8 mouse cellular contexts compared by ENCODE assay signal in genomic region chr4:119167663-119168062, GRCm38 (mm10). TPM values are rescaled to one million over a fixed set of nuclear protein-coding genes. Genes with fewer than 3 reads are reported as not detected.
A peak's percentile ranks its signal among the peaks of the same experiment; 100 is the strongest.
DNase-seq lines count a peak whose midpoint lies in the region; ATAC-seq and TF ChIP-seq lines count a peak whose summit lies in the region.

No protein-coding gene starts in this region.

- TF ChIP-seq POLR2A in kidney, adult 2 months (IDR thresholded peaks at IDR 0.05; ENCODE audit: low read depth, low read length) = no peak

- no peak for ATAC-seq in kidney, embryonic 14.5 days (ENCODE audit: low FRiP score, low TSS enrichment)
- ATAC-seq in limb, embryonic 11.5 days (ENCODE audit: insufficient number of reproducible peaks, low FRiP score, low TSS enrichment, low read depth) = no peak
- peak; percentile 81 for ATAC-seq in monocyte, adult 5-6 weeks (replicated peaks; ENCODE audit: insufficient number of reproducible peaks, low FRiP score, low TSS enrichment, poor library complexity, severe bottlenecking)
- ATAC-seq in stomach, embryonic 16.5 days (ENCODE audit: insufficient read depth, low FRiP score) = peak; percentile 50; the same call in 1 of the 2 replicates

- H3K9me3 ChIP-seq in kidney, embryonic 14.5 days (ENCODE audit: control insufficient read depth, low read length) = no peaks in the 10 kb centered on the region
- H3K9me3 ChIP-seq in limb, embryonic 11.5 days (ENCODE audit: control insufficient read depth, low read length) = no peaks in the 10 kb centered on the region
- no peaks in the 10 kb centered on the region for H3K9me3 ChIP-seq in stomach, embryonic 16.5 days (replicated peaks; ENCODE audit: control insufficient read depth, low read length)

- no peak overlapping the region for H3K27ac ChIP-seq in kidney, embryonic 14.5 days (ENCODE audit: low read depth, low read length)
- no peak overlapping the region for H3K27ac ChIP-seq in gastrocnemius, adult 2 months
- no peak overlapping the region for H3K27ac ChIP-seq in kidney, adult 2 months (ENCODE audit: insufficient read depth, low read depth, low read length)
- no peak overlapping the region for H3K27ac ChIP-seq in limb, embryonic 11.5 days (replicated peaks; ENCODE audit: low read depth, low read length)
- H3K27ac ChIP-seq in stomach, embryonic 16.5 days (ENCODE audit: low read length) = no peak overlapping the region

- H3K4me1 ChIP-seq in kidney, embryonic 14.5 days (ENCODE audit: control insufficient read depth, insufficient read depth, low read length) = no peaks in the 10 kb centered on the region
- peaks cover 2% of the 10 kb centered on the region; the same call in 1 of the 2 replicates for H3K4me1 ChIP-seq in kidney, adult 2 months (ENCODE audit: control insufficient read depth, insufficient read depth, low read length)
- no peaks in the 10 kb centered on the region for H3K4me1 ChIP-seq in limb, embryonic 11.5 days (ENCODE audit: control insufficient read depth, insufficient read depth, low read length)
- peaks cover 4% of the 10 kb centered on the region; the same call in 1 of the 2 replicates for H3K4me1 ChIP-seq in stomach, embryonic 16.5 days (ENCODE audit: control insufficient read depth, insufficient read depth, low read length)

- no peak overlapping the region for H3K4me2 ChIP-seq in kidney, embryonic 14.5 days (replicated peaks; ENCODE audit: low read depth, low read length)
- H3K4me2 ChIP-seq in limb, embryonic 11.5 days (ENCODE audit: low read depth, severe bottlenecking) = no peak overlapping the region
- H3K4me2 ChIP-seq in stomach, embryonic 16.5 days (ENCODE audit: low read depth, low read length) = no peak overlapping the region

- no peak overlapping the region for H3K9ac ChIP-seq in kidney, embryonic 14.5 days (ENCODE audit: low read depth, low read length)
- no peak overlapping the region for H3K9ac ChIP-seq in limb, embryonic 11.5 days (ENCODE audit: low read length)
- no peak overlapping the region for H3K9ac ChIP-seq in stomach, embryonic 16.5 days (ENCODE audit: low read length)

- peak; percentile 76 for DNase-seq in kidney, adult 11 months
- peak; percentile 77 to 85 for DNase-seq in cerebellum, postnatal 4 days (ENCODE audit: low spot score in 2 of 2)
- DNase-seq in gastrocnemius, adult 2 months = peak; percentile 84
- peak; percentile 88 for DNase-seq in kidney, adult 2 months
- peak; percentile 84 for DNase-seq in limb, embryonic 11.5 days (ENCODE audit: low spot score)

- H3K36me3 ChIP-seq in kidney, embryonic 14.5 days (ENCODE audit: control insufficient read depth, insufficient read depth, low read length) = peaks cover 24% of the 10 kb centered on the region
- H3K36me3 ChIP-seq in kidney, adult 2 months (ENCODE audit: control insufficient read depth, insufficient read depth, low read length) = no peaks in the 10 kb centered on the region; the same call in 1 of the 2 replicates
- peaks cover 9% of the 10 kb centered on the region; the same call in 1 of the 2 replicates for H3K36me3 ChIP-seq in limb, embryonic 11.5 days (ENCODE audit: control insufficient read depth, insufficient read depth, low read length)
- peaks cover 6% of the 10 kb centered on the region for H3K36me3 ChIP-seq in stomach, embryonic 16.5 days (ENCODE audit: control insufficient read depth, insufficient read depth, low read length)

- H3K4me3 ChIP-seq in kidney, embryonic 14.5 days (ENCODE audit: low read length) = no peak overlapping the region
- no peak overlapping the region for H3K4me3 ChIP-seq in gastrocnemius, adult 2 months
- no peak overlapping the region for H3K4me3 ChIP-seq in kidney, adult 2 months (ENCODE audit: insufficient read depth, low read depth, low read length)
- no peak overlapping the region for H3K4me3 ChIP-seq in limb, embryonic 11.5 days (ENCODE audit: low read depth, low read length)
- no peak overlapping the region for H3K4me3 ChIP-seq in stomach, embryonic 16.5 days (replicated peaks; ENCODE audit: low read length)

- H3K27me3 ChIP-seq in kidney, embryonic 14.5 days (ENCODE audit: control insufficient read depth, insufficient read depth, low read length) = no peaks in the 10 kb centered on the region
- H3K27me3 ChIP-seq in kidney, adult 2 months (replicated peaks; ENCODE audit: control insufficient read depth, insufficient read depth, low read length) = no peaks in the 10 kb centered on the region
- H3K27me3 ChIP-seq in limb, embryonic 11.5 days (ENCODE audit: control insufficient read depth, insufficient read depth, low read length) = no peaks in the 10 kb centered on the region
- H3K27me3 ChIP-seq in stomach, embryonic 16.5 days (ENCODE audit: control insufficient read depth, insufficient read depth, low read length) = no peaks in the 10 kb centered on the region

- intact Hi-C loops in gastrocnemius, adult 2 months (cut with DNase I) = loop anchor here (1.0 to 5.0 kb wide), 2 partner anchors 35 to 162 kb away; no protein-coding TSS in a partner anchor

- peak; percentile 91; the same call in 1 of the 2 replicates for TF ChIP-seq CTCF in gastrocnemius, adult 2 months (IDR thresholded peaks at IDR 0.05)
- TF ChIP-seq CTCF in kidney, adult 2 months (conservative IDR thresholded peaks at IDR 0.05; ENCODE audit: insufficient read depth, insufficient read length, low read depth, low read length) = peak; percentile 81

- WGBS in kidney, embryonic 14.5 days = 6% methylated on average over 4 of the region's 4 CpGs
- 2% methylated on average over 4 of the region's 4 CpGs for WGBS in kidney, adult 2 months
- 7% methylated on average over 4 of the region's 4 CpGs for WGBS in limb, embryonic 11.5 days
- WGBS in stomach, embryonic 16.5 days = 5% methylated on average over 4 of the region's 4 CpGs

RNA-seq across cellular contexts. Expression of gene Zfp691, which starts 6.3 kb away (rescaled TPM):
- 10.2 and 11.0 TPM in 2 replicates for polyA plus RNA-seq in kidney, embryonic 14.5 days (2014; fragmentation: Nextera tagmentation; extraction: Ambion mirVana)
- total RNA-seq in gastrocnemius, adult 2 months (2021) = 10 to 100 TPM; 16.8 to 26.4 TPM
- 16.6 and 19.3 TPM in 2 replicates for polyA plus RNA-seq in kidney, adult 2 months (2012; rRNA removed)
- 10.0 and 13.7 TPM in 2 replicates for polyA plus RNA-seq in limb, embryonic 11.5 days (2014; fragmentation: Nextera tagmentation; extraction: Ambion mirVana)
- 6.1 to 7.5 TPM (median 6.9 TPM) in 3 replicates for total RNA-seq in monocyte, adult 5-6 weeks (2017)
- polyA plus RNA-seq in stomach, embryonic 16.5 days (2015; fragmentation: Nextera tagmentation; extraction: Ambion mirVana) = 4.9 and 5.5 TPM in 2 replicates

RNA-seq across cellular contexts. Expression of gene Ermap, which starts 22.1 kb away (rescaled TPM):
- 0.49 and 1.3 TPM in 2 replicates for polyA plus RNA-seq in kidney, embryonic 14.5 days (2014; fragmentation: Nextera tagmentation; extraction: Ambion mirVana)
- not detected for total RNA-seq in gastrocnemius, adult 2 months (2021)
- 0.04 and 0.08 TPM in 2 replicates for polyA plus RNA-seq in kidney, adult 2 months (2012; rRNA removed)
- polyA plus RNA-seq in limb, embryonic 11.5 days (2014; fragmentation: Nextera tagmentation; extraction: Ambion mirVana) = 6.9 and 8.7 TPM in 2 replicates
- 0.29 to 0.58 TPM in 2 of 3 replicates, not detected in the other for total RNA-seq in monocyte, adult 5-6 weeks (2017)
- polyA plus RNA-seq in stomach, embryonic 16.5 days (2015; fragmentation: Nextera tagmentation; extraction: Ambion mirVana) = 13.3 and 17.0 TPM in 2 replicates

RNA-seq across cellular contexts. Expression of gene Svbp, which starts 27.4 kb away (rescaled TPM):
- polyA plus RNA-seq in kidney, embryonic 14.5 days (2014; fragmentation: Nextera tagmentation; extraction: Ambion mirVana) = 131 and 180 TPM in 2 replicates
- 10 to 100 TPM in 1 of 2 experiments, 1 to 10 TPM in 1; 9.7 to 11.9 TPM for total RNA-seq in gastrocnemius, adult 2 months (2021)
- 29.2 and 35.4 TPM in 2 replicates for polyA plus RNA-seq in kidney, adult 2 months (2012; rRNA removed)
- polyA plus RNA-seq in limb, embryonic 11.5 days (2014; fragmentation: Nextera tagmentation; extraction: Ambion mirVana) = 150 and 164 TPM in 2 replicates
- total RNA-seq in monocyte, adult 5-6 weeks (2017) = 4.9 to 35.0 TPM (median 16.9 TPM) in 3 replicates
- 109 and 128 TPM in 2 replicates for polyA plus RNA-seq in stomach, embryonic 16.5 days (2015; fragmentation: Nextera tagmentation; extraction: Ambion mirVana)

RNA-seq across cellular contexts. Expression of gene Tmem269, which starts 50.4 kb away (rescaled TPM):
- 0.16 TPM in 1 of 2 replicates, not detected in the other for polyA plus RNA-seq in kidney, embryonic 14.5 days (2014; fragmentation: Nextera tagmentation; extraction: Ambion mirVana)
- total RNA-seq in gastrocnemius, adult 2 months (2021) = not detected
- polyA plus RNA-seq in kidney, adult 2 months (2012; rRNA removed) = 0.13 and 0.29 TPM in 2 replicates
- not detected in 2 replicates for polyA plus RNA-seq in limb, embryonic 11.5 days (2014; fragmentation: Nextera tagmentation; extraction: Ambion mirVana)
- not detected in 3 replicates for total RNA-seq in monocyte, adult 5-6 weeks (2017)
- polyA plus RNA-seq in stomach, embryonic 16.5 days (2015; fragmentation: Nextera tagmentation; extraction: Ambion mirVana) = 0.10 TPM in 1 of 2 replicates, not detected in the other

RNA-seq across cellular contexts. Expression of gene Slc2a1, which starts 59.2 kb away (rescaled TPM):
- 53.6 and 74.1 TPM in 2 replicates for polyA plus RNA-seq in kidney, embryonic 14.5 days (2014; fragmentation: Nextera tagmentation; extraction: Ambion mirVana)
- total RNA-seq in gastrocnemius, adult 2 months (2021) = 1 to 10 TPM; 5.1 to 6.3 TPM
- 78.4 and 89.6 TPM in 2 replicates for polyA plus RNA-seq in kidney, adult 2 months (2012; rRNA removed)
- 99.7 and 113 TPM in 2 replicates for polyA plus RNA-seq in limb, embryonic 11.5 days (2014; fragmentation: Nextera tagmentation; extraction: Ambion mirVana)
- 25.2 to 35.8 TPM (median 30.1 TPM) in 3 replicates for total RNA-seq in monocyte, adult 5-6 weeks (2017)
- polyA plus RNA-seq in stomach, embryonic 16.5 days (2015; fragmentation: Nextera tagmentation; extraction: Ambion mirVana) = 142 and 155 TPM in 2 replicates

Comparison
In these comparisons a context has a peak if more than half of its experiments do, and no peak if none do; other contexts are left out.
1. ATAC-seq: peak in monocyte, adult 5-6 weeks (single experiment) and stomach, embryonic 16.5 days (single experiment); none in kidney, embryonic 14.5 days (single experiment) and limb, embryonic 11.5 days (single experiment).
2. Peak in every context shown above with its lines, with median percentiles within 50 percentile points of each other: DNase-seq.